Comparison of ENCODE assay signal across 31 mouse cellular contexts in the genomic region with DNA sequence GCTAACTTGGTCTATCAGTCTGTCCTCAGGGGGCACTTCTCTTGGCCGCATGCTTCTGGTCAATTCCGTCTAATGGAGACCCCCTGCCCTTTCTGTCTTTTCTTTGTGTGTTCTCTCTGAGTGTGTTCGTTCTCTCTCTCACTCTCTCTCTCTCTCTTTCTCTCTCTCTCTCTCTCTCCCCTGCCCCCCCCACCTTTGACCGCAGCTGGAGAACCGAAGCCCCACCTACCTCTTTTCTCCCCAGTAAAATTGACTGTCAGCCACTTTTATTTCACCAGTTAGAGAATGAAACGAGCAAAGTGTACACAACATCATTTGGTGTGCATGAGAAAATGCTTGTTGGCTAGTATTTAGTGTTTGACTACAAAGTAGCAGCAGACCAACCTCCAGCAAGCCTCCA. TPM values are rescaled to one million over a fixed set of nuclear protein-coding genes. Genes with fewer than 3 reads are reported as not detected.
DNase-seq lines count a peak whose midpoint lies in the region; ATAC-seq and TF ChIP-seq lines count a peak whose summit lies in the region.
"Had no signal": no experiment of that assay in that cellular context is flagged by ENCODE, and none has a peak within 500 bp of the region (broad histone marks: within the 10 kb centered on the region; RNA-seq: fewer than 3 reads in every experiment).

No protein-coding gene starts in this region.

- no peaks in the 10 kb centered on the region for H3K27me3 ChIP-seq in MEL (ENCODE audit: control insufficient read depth in 1 of 2, insufficient read depth in 2 of 2, low read length in 2 of 2)
- H3K27me3 ChIP-seq in forebrain, embryonic 16.5 days (replicated peaks; ENCODE audit: control insufficient read depth, insufficient read depth, low read length), result no peaks in the 10 kb centered on the region
- H3K27me3 ChIP-seq: hindbrain, embryonic 15.5 days; limb, embryonic 13.5 days; liver, embryonic 13.5 days; midbrain, embryonic 15.5 days; Patski had no signal

- H3K9me3 ChIP-seq in MEL (replicated peaks; ENCODE audit: insufficient read depth, low read length), result no peaks in the 10 kb centered on the region
- no peaks in the 10 kb centered on the region for H3K9me3 ChIP-seq in forebrain, embryonic 16.5 days (ENCODE audit: control insufficient read depth, low read length)
- H3K9me3 ChIP-seq: G1E; hindbrain, embryonic 10.5 days; hindbrain, embryonic 15.5 days; limb, embryonic 13.5 days; liver, embryonic 13.5 days; midbrain, embryonic 15.5 days had no signal

- H3K4me3 ChIP-seq in MEL (ENCODE audit: control insufficient read depth in 1 of 2, insufficient read depth in 1 of 2, low read depth in 2 of 2, low read length in 2 of 2), result no peak overlapping the region
- no peak overlapping the region for H3K4me3 ChIP-seq in forebrain, embryonic 16.5 days (replicated peaks; ENCODE audit: low read length)
- H3K4me3 ChIP-seq: erythroblast, embryonic 14.5 days; hindbrain, embryonic 10.5 days; hindbrain, embryonic 15.5 days; limb, embryonic 13.5 days; liver, embryonic 13.5 days; midbrain, embryonic 15.5 days had no signal

- peaks cover 15 to 24% of the 10 kb centered on the region in 2 experiments for H3K4me1 ChIP-seq in MEL (ENCODE audit: control insufficient read depth in 1 of 2, insufficient read depth in 2 of 2, low read length in 2 of 2)
- H3K4me1 ChIP-seq in forebrain, embryonic 16.5 days (replicated peaks; ENCODE audit: control insufficient read depth, insufficient read depth, low read length), result peaks cover 2% of the 10 kb centered on the region; the same call in 1 of the 2 replicates

- no peak for TF ChIP-seq EP300 in MEL (IDR thresholded peaks at IDR 0.05; ENCODE audit: low read depth in 1 of 2, low read length in 2 of 2)

- H3K9ac ChIP-seq in MEL (ENCODE audit: control insufficient read depth, low read depth, low read length, poor library complexity, severe bottlenecking), result peak overlapping the region; percentile 12; the same call in 1 of the 2 replicates
- no peak overlapping the region for H3K9ac ChIP-seq in forebrain, embryonic 16.5 days (replicated peaks; ENCODE audit: low read depth, low read length)
- H3K9ac ChIP-seq: hindbrain, embryonic 15.5 days; limb, embryonic 13.5 days; liver, embryonic 13.5 days; midbrain, embryonic 15.5 days had no signal

- H3K79me2 ChIP-seq in MEL (ENCODE audit: control insufficient read depth, insufficient read depth, low read length, poor library complexity), result peaks cover 31% of the 10 kb centered on the region

- H3K27ac ChIP-seq in MEL (ENCODE audit: control insufficient read depth, low read depth, low read length), result peak overlapping the region; percentile 67
- H3K27ac ChIP-seq in forebrain, embryonic 16.5 days (ENCODE audit: low read length), result no peak overlapping the region
- H3K27ac ChIP-seq: hindbrain, embryonic 10.5 days; hindbrain, embryonic 15.5 days; limb, embryonic 13.5 days; liver, embryonic 13.5 days; midbrain, embryonic 15.5 days had no signal

- no peak for ATAC-seq in forebrain, embryonic 16.5 days
- ATAC-seq: lung, postnatal 0 days; midbrain, embryonic 15.5 days; Patski had no signal

- DNase-seq in CD4-positive helper T cell, adult 2 months (ENCODE audit: low read depth, low spot score), result peak; percentile 24
- DNase-seq in MEL (ENCODE audit: low read depth, low spot score), result no peak
- peak; percentile 28 for DNase-seq in naive thymus-derived CD4-positive, alpha-beta T cell, adult 2 months (ENCODE audit: low read depth)
- peak; percentile 71 for DNase-seq in thymus, postnatal 14 days
- no peak for DNase-seq in T-cell, adult 2 months (ENCODE audit: low spot score)
- no peak for DNase-seq in cerebellum, adult 18-20 months
- DNase-seq: adrenal gland, postnatal 14 days; B cell, adult 2 months; cerebellum, adult 11-12 months; cerebellum, postnatal 14 days; gastrocnemius, postnatal 10 days; heart, adult 18-20 months; heart, postnatal 14 days; kidney, adult 11 months; kidney, postnatal 14 days; layer of hippocampus, adult 9-11 months; liver, embryonic 13.5 days; lung, adult 18-20 months; lung, postnatal 4 days; right cerebral cortex, postnatal 25 days; spleen, adult 18-20 months had no signal

- WGBS in forebrain, embryonic 16.5 days, result 69% methylated on average over 6 of the region's 6 CpGs

- no peak for TF ChIP-seq CTCF in MEL (IDR thresholded peaks at IDR 0.05 in 2 of 3, conservative IDR thresholded peaks at IDR 0.05 in 1 of 3; ENCODE audit: control insufficient read depth in 1 of 3, insufficient read depth in 1 of 3, low read depth in 2 of 3, low read length in 3 of 3, poor library complexity in 1 of 3, severe bottlenecking in 1 of 3)

- no peak for TF ChIP-seq POLR2A in MEL (IDR thresholded peaks at IDR 0.05; ENCODE audit: control insufficient read depth in 1 of 2, insufficient read depth in 1 of 2, low read depth in 1 of 2, low read length in 2 of 2, poor library complexity in 1 of 2)

- no peak for TF ChIP-seq RAD21 in MEL (IDR thresholded peaks at IDR 0.05; ENCODE audit: low read depth, low read length)

- H3K4me2 ChIP-seq in forebrain, embryonic 16.5 days (ENCODE audit: low read length), result no peak overlapping the region
- H3K4me2 ChIP-seq: heart, embryonic 11.5 days; hindbrain, embryonic 15.5 days; limb, embryonic 13.5 days; liver, embryonic 13.5 days; midbrain, embryonic 15.5 days had no signal

- peaks cover 0 to 37% of the 10 kb centered on the region in 2 experiments; a peak in 2 of 4 replicates for H3K36me3 ChIP-seq in MEL (ENCODE audit: control insufficient read depth in 1 of 2, insufficient read depth in 2 of 2, low read length in 2 of 2)
- H3K36me3 ChIP-seq in forebrain, embryonic 16.5 days (ENCODE audit: control insufficient read depth, insufficient read depth), result no peaks in the 10 kb centered on the region

TF ChIP-seq in MEL, 35 proteins besides CTCF, POLR2A, EP300 and RAD21:
- TF ChIP-seq SIN3A (IDR thresholded peaks at IDR 0.05; ENCODE audit: low read length) (no peak), ZMIZ1 (IDR thresholded peaks at IDR 0.05; ENCODE audit: low read depth, low read length) (no peak), ETS1 (IDR thresholded peaks at IDR 0.05; ENCODE audit: low read depth, low read length) (no peak), CHD1 (IDR thresholded peaks at IDR 0.05; ENCODE audit: low read depth, low read length) (no peak)

RNA-seq across cellular contexts. Expression of a gene that starts 4.7 kb away (rescaled TPM):
- total RNA-seq in MEL (2012; rRNA removed), result 7.0 and 7.6 TPM in 2 replicates
- 1 to 10 TPM in 1 of 2 experiments, not detected in 1; 8.3 TPM for polyA plus RNA-seq in MEL (2012; ENCODE audit: insufficient read depth in 1 of 2, insufficient read length in 2 of 2, low read depth in 1 of 2, low replicate concordance in 2 of 2, missing spikeins in 1 of 2)
- 18.3 and 19.1 TPM in 2 replicates for polyA plus RNA-seq in forebrain, embryonic 16.5 days (2015; fragmentation: Nextera tagmentation; extraction: Ambion mirVana)

Comparison
In these comparisons a context has a peak if more than half of its experiments do, and no peak if none do; other contexts are left out.
1. DNase-seq: peak in CD4-positive helper T cell, adult 2 months (single experiment), naive thymus-derived CD4-positive, alpha-beta T cell, adult 2 months (single experiment) and thymus, postnatal 14 days (single experiment); none in MEL (single experiment), T-cell, adult 2 months (single experiment) and cerebellum, adult 18-20 months (0 of 2).